Mouse (Mus musculus) c-Kit-negative CD71-positive TER-119-positive erythroid progenitor cells, embryonic 14.5 days (primary cell): ENCODE data around the gene Akr1c14.
A peak's percentile ranks its signal among the peaks of the same experiment; 100 is the strongest.
"Not testable (repeated sequence)": the region's sequence is repeated elsewhere in the genome, so short reads cannot be mapped to it uniquely, and the experiment has no call there.

Source experiments
- DNase-seq: peaks from one replicate; pipeline ENCODE4 v3.0.0-alpha.2; 2013; ENCODE audit warnings: low read depth, low spot score

Akr1c14 gene

DNA sequence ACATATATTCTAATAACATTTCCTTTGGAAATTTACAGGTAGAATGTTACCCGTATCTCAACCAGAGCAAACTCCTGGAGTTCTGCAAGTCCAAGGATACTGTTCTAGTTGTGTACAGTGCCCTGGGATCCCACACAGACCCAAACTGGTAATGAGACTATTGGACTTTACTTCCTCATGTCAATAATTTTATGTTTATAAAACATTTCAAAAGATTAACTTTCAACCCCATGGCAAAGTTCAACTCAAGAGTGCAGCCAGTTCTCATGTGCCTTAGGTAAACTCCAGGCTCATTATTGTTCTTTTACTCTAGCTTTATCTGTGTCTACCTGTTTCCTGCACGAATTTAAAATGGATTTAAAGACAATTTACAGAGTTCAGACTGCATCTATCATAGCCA is at the start of gene Akr1c14:
Gene Akr1c14 (plus strand): TSS at position 293 of the 400 bp plus-strand sequence.
- no peak for DNase-seq

DNA sequence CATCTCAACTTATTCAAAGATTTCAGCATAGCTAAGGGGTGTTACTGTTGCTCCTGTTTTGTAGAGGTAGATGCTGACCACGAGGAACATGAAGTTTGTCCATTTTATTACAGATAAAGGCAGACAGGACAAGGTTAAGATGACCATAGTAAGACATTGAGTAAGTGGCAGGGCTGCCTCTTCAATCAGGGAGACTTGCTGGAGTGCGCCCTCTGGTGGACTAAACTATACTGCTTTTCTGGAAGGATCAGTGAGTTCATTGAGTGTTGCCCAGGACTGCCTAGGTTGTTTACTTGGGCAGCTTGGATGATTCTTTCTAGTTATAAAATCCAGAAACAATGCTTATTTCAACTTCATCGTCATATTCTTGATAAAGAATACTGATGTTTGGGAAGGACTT is 47.1 kb upstream of the Akr1c14 start:
- peak; percentile 42 for DNase-seq

DNA sequence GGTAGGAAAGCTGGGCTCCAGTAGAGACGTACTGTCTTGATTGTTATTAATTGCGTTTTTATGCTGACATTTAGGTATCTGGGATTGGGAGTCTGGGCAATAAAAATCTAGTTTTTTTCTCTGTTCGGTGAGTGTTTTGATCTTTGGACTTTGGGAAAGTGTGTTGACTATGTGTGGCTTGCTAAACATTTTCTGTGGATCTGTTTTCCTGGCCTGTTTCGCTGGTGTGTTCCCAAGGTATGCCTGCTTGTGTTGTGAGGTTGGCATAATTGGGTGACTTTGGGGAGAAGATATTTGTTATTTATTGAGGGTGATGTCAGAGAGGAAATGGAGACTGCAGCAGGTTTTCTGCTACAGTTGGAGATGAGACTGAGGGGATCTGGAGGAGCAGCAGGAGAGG is 38.0 kb upstream of the Akr1c14 start:
- DNase-seq = no peak

GRCm38 (mm10) chr13:4013811-4014210 is 35.0 kb upstream of the Akr1c14 start:
- no peak for DNase-seq

GRCm38 (mm10) chr13:4029897-4030296 is 18.9 kb upstream of the Akr1c14 start:
- no peak for DNase-seq

GRCm38 (mm10) chr13:4032512-4032911 is 16.3 kb upstream of the Akr1c14 start:
- no peak for DNase-seq

GRCm38 (mm10) chr13:4035052-4035451 is 13.8 kb upstream of the Akr1c14 start:
- DNase-seq = no peak

DNA sequence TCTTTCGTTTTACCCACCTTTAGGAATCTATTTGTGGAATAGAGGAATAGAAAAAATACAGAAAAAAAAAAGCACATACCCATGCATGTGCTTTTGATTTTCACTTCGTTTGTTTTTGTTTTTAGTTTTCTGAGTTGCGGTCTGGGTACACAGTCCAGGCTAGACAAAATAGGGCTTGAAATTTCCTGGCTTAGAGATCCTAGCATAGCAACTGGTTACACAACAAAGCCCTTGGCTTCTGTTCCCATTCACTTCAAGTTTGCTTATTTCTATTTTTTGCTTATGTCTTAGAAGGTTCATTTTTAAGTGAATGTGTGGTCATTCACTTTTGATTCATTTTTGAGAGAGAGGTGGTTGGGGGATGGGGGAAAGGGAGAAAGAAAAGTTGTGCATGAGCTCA is 2.7 kb upstream of the Akr1c14 start:
- DNase-seq = no peak

GRCm38 (mm10) chr13:4046841-4047240 is 2.0 kb upstream of the Akr1c14 start:
- DNase-seq = no peak

DNA sequence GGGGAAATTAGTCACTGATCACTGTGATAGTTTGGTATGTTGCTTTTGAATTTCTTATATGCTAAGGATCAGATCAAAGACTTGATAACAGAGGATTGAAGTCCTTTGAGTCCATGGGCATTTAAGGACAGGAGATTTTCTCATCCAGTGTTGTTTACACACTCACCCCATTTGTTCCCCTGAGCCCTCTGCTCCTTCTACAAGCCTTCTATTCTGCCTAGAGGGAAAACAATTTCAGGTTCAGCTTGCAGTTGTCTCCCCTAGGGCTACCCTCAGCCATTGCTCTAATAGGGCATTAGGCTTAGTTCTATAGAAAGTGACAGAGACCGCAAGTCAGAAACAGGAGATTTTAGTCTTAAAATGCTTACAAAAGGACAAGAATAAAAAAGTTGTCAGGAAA is 585 bp upstream of the Akr1c14 start:
- no peak for DNase-seq

GRCm38 (mm10) chr13:4049655-4050054 is 844 bp downstream of the Akr1c14 start:
- DNase-seq = no peak

- no peak for DNase-seq
Observed at GRCm38 (mm10) chr13:4055450-4055849, 6.6 kb downstream of the Akr1c14 start.

- no peak for DNase-seq
Observed at GRCm38 (mm10) chr13:4056211-4056610, 7.4 kb downstream of the Akr1c14 start.

- not testable (repeated sequence) for DNase-seq
Observed at GRCm38 (mm10) chr13:4058239-4058638, 9.4 kb downstream of the Akr1c14 start.

DNA sequence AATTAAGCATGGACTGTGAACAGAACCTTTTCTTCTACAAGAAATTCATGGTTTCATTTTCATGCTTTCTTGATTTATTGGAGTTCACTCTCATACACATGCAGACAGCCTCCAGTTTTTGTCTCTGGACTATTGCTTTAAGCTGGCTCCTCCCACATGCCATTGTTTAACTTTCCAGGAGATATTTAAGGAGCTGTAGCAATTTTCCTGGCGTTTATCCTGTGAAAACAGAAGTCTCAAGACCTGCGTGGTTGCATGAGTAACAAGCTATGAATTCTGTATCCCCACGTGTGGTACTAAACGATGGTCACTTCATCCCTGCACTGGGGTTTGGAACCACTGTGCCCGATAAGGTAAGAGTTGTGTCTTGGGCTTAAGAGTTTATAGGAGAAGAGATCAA is 10.6 kb downstream of the Akr1c14 start:
- DNase-seq = no peak

DNA sequence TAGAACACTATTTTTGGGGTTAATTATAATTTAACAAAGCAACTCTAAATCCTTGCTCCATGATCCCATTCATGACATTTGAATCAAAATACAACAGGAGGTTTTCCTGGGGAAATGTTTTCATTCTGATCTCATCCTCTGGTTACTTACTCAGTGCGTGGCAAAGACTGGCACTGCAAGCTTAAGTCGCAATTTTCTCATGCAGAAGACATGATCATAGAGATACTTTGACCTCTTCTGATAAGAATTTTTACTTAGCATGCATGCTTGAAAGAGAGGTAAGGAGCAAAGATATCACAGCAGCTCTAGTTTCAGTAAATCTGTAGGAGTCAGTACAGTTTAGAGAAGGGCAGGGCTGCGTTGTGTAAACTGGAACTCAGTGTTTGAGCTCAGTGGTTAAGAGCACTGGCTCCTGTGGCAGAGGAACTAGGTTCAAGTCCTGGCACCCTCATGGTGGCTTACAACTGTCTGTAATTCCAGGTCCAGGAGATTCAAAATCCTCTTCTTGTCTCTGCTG is 11.5 kb downstream of the Akr1c14 start:
- DNase-seq = no peak

GRCm38 (mm10) chr13:4076517-4077435 is 28.0 kb downstream of the Akr1c14 start:
- no peak for DNase-seq

DNA sequence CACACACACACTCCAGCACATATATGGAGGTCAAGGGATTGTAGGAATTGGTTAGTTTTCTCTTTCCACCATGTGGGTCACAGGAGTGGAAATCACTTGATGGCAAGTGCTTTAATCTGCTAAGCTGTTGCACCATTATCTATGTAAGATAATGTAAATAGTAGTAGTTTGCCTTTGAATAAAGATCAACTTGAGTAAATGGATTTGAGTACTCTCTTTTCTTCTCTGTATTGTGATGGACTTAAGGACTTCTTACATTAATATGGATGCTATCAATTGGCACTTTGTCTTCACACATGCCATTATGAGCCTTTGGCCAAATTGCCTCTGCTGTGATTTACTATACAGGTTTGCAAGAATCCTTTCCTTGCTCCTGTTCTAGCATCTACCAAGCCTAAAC is 31.1 kb downstream of the Akr1c14 start:
- DNase-seq = no peak

- no peak for DNase-seq
Observed at GRCm38 (mm10) chr13:4101691-4102090, 52.9 kb downstream of the Akr1c14 start.

GRCm38 (mm10) chr13:4102721-4103120 is 53.9 kb downstream of the Akr1c14 start:
- no peak for DNase-seq

- no peak for DNase-seq
Observed at GRCm38 (mm10) chr13:4110281-4111188, 61.7 kb downstream of the Akr1c14 start.
